Mouse (Mus musculus) spleen, adult 2 months (tissue): ENCODE results near the gene Vmn1r124. TPM values are rescaled to one million over a fixed set of nuclear protein-coding genes. Genes with fewer than 3 reads are reported as not detected.
"Not testable (repeated sequence)": the region's sequence is repeated elsewhere in the genome, so short reads cannot be mapped to it uniquely, and the experiment has no call there.

ENCODE experiments used
- DNase-seq, 2 experiments: peaks; one replicate each; pipeline versions ENCODE4 v3.0.0 to v3.0.0-alpha.2; 2012 to 2021; ENCODE audit warnings: low spot score in 2 of 2, low read depth in 1 of 2
- H3K27ac ChIP-seq: fragments of 200-500 bp; 2 replicates; pipeline ENCODE4 v1.5.1; 2012; ENCODE audit warnings: low read length, inconsistent platforms; ENCODE audit not compliant: insufficient read depth
- H3K27me3 ChIP-seq: fragments of 200-500 bp; 2 replicates; pipeline ENCODE4 v1.6.1; 2012; ENCODE audit warnings: mild to moderate bottlenecking, moderate library complexity, low read length, inconsistent platforms; ENCODE audit not compliant: control insufficient read depth, insufficient read depth
- H3K36me3 ChIP-seq: fragments of 200-500 bp; 2 replicates; pipeline ENCODE4 v1.6.1; 2012; ENCODE audit warnings: mild to moderate bottlenecking, low read length, inconsistent platforms; ENCODE audit not compliant: control insufficient read depth, insufficient read depth
- H3K4me1 ChIP-seq: fragments of 200-500 bp; 2 replicates; pipeline ENCODE4 v1.6.1; 2011; ENCODE audit warnings: inconsistent platforms; ENCODE audit not compliant: control insufficient read depth, insufficient read depth, insufficient read length
- H3K4me3 ChIP-seq: fragments of 200-500 bp; 2 replicates; pipeline ENCODE4 v1.5.1; 2011; ENCODE audit warnings: mild to moderate bottlenecking, inconsistent platforms; ENCODE audit not compliant: insufficient read depth, insufficient read length; ENCODE audit errors: extremely low read depth
- WGBS: fragments of 180-500 bp; shearing (Covaris S2); methylation state at CpG from one replicate; pipeline ENCODE4 v1.1.7; 2018; 5-methylcytosine and 5-hydroxymethylcytosine counted together
- polyA plus RNA-seq: library from polyadenylated mRNA; depleted of rRNA; stranded (reverse); fragments of >200 nt; gene quantifications from 2 replicates; pipeline ENCODE4 v1.2.3, GENCODE M21; 2012; rRNA removed

The Vmn1r124 gene
- polyA plus RNA-seq = not detected in 2 replicates

DNA sequence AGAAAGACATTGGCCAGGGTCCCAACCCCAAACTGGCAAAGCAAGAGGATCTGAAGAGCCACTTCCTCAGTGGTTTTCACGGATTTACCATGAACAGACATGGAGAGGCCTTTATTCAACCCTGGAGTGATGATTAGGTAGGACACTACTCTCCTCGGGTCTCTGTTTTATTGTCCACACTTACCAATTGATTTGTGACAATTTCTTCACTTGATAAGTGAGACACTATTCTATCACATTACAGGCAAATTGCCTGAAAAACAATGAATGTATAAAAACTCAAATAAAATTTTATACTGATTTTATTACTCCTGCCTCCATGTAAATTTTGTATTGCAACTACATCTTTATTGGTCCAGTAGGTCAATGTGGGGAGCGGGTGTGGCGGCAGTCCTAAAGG, at the start of gene Vmn1r124:
Gene Vmn1r124, minus strand, starts transcription at position 101 of the 400 bp plus-strand sequence.
- WGBS = 76% methylated on average over 4 of the region's 4 CpGs
- H3K27ac ChIP-seq, H3K27me3 ChIP-seq, H3K4me3 ChIP-seq, DNase-seq, H3K4me1 ChIP-seq, H3K36me3 ChIP-seq: not testable (repeated sequence)

GRCm38 (mm10) chr7:21301367-21301766, 41.0 kb upstream of the Vmn1r124 start, which contains the start of gene Vmn1r126:
Vmn1r126 (minus strand) TSS chr7:21301467.
- not testable (repeated sequence) for DNase-seq
- WGBS = no CpG with 5 or more reads among the region's 5 CpGs

GRCm38 (mm10) chr7:21271879-21272278, 11.5 kb upstream of the Vmn1r124 start, which contains the start of gene Vmn1r125:
Vmn1r125 (plus strand) TSS chr7:21272179.
- H3K27ac ChIP-seq, H3K4me1 ChIP-seq, H3K4me3 ChIP-seq, DNase-seq, H3K27me3 ChIP-seq, H3K36me3 ChIP-seq: not testable (repeated sequence)
- WGBS = 56% methylated on average over 3 of the region's 3 CpGs

More at GRCm38 (mm10) chr7:21301367-21301766, 41.0 kb upstream of the Vmn1r124 start, which contains the start of gene Vmn1r126:
- not testable (repeated sequence) for H3K27ac ChIP-seq, H3K36me3 ChIP-seq, H3K4me3 ChIP-seq, H3K27me3 ChIP-seq, H3K4me1 ChIP-seq

Other genes starting within 250 kb of the Vmn1r124 start
- gene Vmn1r119, start 248.2 kb downstream of the Vmn1r124 start, polyA plus RNA-seq = not detected in 2 replicates
- gene Vmn1r120, start 206.8 kb downstream of the Vmn1r124 start, polyA plus RNA-seq = not detected in 2 replicates
- not detected in 2 replicates for gene Vmn1r121, start 162.1 kb downstream of the Vmn1r124 start, polyA plus RNA-seq
- not detected in 2 replicates for gene Vmn1r122, start 126.5 kb downstream of the Vmn1r124 start, polyA plus RNA-seq
- not detected in 2 replicates for gene Vmn1r123, start 98.4 kb downstream of the Vmn1r124 start, polyA plus RNA-seq
- gene Gm5157, start 70.2 kb downstream of the Vmn1r124 start, polyA plus RNA-seq = not detected in 2 replicates
- gene Vmn1r125, start 11.6 kb upstream of the Vmn1r124 start, polyA plus RNA-seq = not detected in 2 replicates
- not detected in 2 replicates for gene Vmn1r126, start 40.9 kb upstream of the Vmn1r124 start, polyA plus RNA-seq
- gene Vmn1r127, start 59.2 kb upstream of the Vmn1r124 start, polyA plus RNA-seq = not detected in 2 replicates
- gene Vmn1r128, start 88.8 kb upstream of the Vmn1r124 start, polyA plus RNA-seq = not detected in 2 replicates
- not detected in 2 replicates for gene Vmn1r129, start 100.7 kb upstream of the Vmn1r124 start, polyA plus RNA-seq
- gene Gm6882, start 172.1 kb upstream of the Vmn1r124 start, polyA plus RNA-seq = not detected in 2 replicates